Mouse (Mus musculus): ENCODE results near the gene Ptgdr2. TPM values are rescaled to one million over a fixed set of nuclear protein-coding genes. Genes with fewer than 3 reads are reported as not detected.

Ptgdr2 gene
- polyA plus RNA-seq (2015; fragmentation: Illumina TruSeq; extraction: RNeasy Lipid Tissue Mini Kit (QIAGEN cat#74804); ENCODE audit: insufficient read depth, low replicate concordance): 0.14 TPM

GRCm38 (mm10) chr19:10937110-10937563, at the start of gene Ptgdr2:
Gene Ptgdr2, plus strand, starts transcription at chr19:10937160.

GRCm38 (mm10) chr19:10895016-10895528, 41.9 kb upstream of the Ptgdr2 start, which contains the start of gene Prpf19:
Gene Prpf19, plus strand, starts transcription at chr19:10895231.

GRCm38 (mm10) chr19:10920532-10920931, 16.4 kb upstream of the Ptgdr2 start, which contains the start of gene Zp1:
Gene Zp1, minus strand, starts transcription at chr19:10920632.

GRCm38 (mm10) chr19:10949112-10949511, 12.2 kb downstream of the Ptgdr2 start, which contains the start of gene Ccdc86:
Gene Ccdc86, minus strand, starts transcription at chr19:10949266.

GRCm38 (mm10) chr19:10974238-10974865, 37.4 kb downstream of the Ptgdr2 start, which contains the start of gene Ms4a10:
Gene Ms4a10, minus strand, starts transcription at chr19:10974670.

Other genes starting within 250 kb of the Ptgdr2 start
- gene Vps37c, start 248.4 kb upstream of the Ptgdr2 start, polyA plus RNA-seq (2015; fragmentation: Illumina TruSeq; extraction: RNeasy Lipid Tissue Mini Kit (QIAGEN cat#74804); ENCODE audit: insufficient read depth, low replicate concordance): 11.2 TPM
- 33.1 TPM for gene Cd5, start 198.2 kb upstream of the Ptgdr2 start, polyA plus RNA-seq (2015; fragmentation: Illumina TruSeq; extraction: RNeasy Lipid Tissue Mini Kit (QIAGEN cat#74804); ENCODE audit: insufficient read depth, low replicate concordance)
- gene Cd6, start 107.1 kb upstream of the Ptgdr2 start, polyA plus RNA-seq (2015; fragmentation: Illumina TruSeq; extraction: RNeasy Lipid Tissue Mini Kit (QIAGEN cat#74804); ENCODE audit: insufficient read depth, low replicate concordance): 24.1 TPM
- gene Slc15a3, start 97.4 kb upstream of the Ptgdr2 start, polyA plus RNA-seq (2015; fragmentation: Illumina TruSeq; extraction: RNeasy Lipid Tissue Mini Kit (QIAGEN cat#74804); ENCODE audit: insufficient read depth, low replicate concordance): 22.5 TPM
- gene Tmem132a, start 67.2 kb upstream of the Ptgdr2 start, polyA plus RNA-seq (2015; fragmentation: Illumina TruSeq; extraction: RNeasy Lipid Tissue Mini Kit (QIAGEN cat#74804); ENCODE audit: insufficient read depth, low replicate concordance): 0.36 TPM
- 16.3 TPM for gene Tmem109, start 55.2 kb upstream of the Ptgdr2 start, polyA plus RNA-seq (2015; fragmentation: Illumina TruSeq; extraction: RNeasy Lipid Tissue Mini Kit (QIAGEN cat#74804); ENCODE audit: insufficient read depth, low replicate concordance)
- gene Prpf19, start 41.9 kb upstream of the Ptgdr2 start, polyA plus RNA-seq (2015; fragmentation: Illumina TruSeq; extraction: RNeasy Lipid Tissue Mini Kit (QIAGEN cat#74804); ENCODE audit: insufficient read depth, low replicate concordance): 103 TPM
- gene Zp1, start 16.5 kb upstream of the Ptgdr2 start, polyA plus RNA-seq (2015; fragmentation: Illumina TruSeq; extraction: RNeasy Lipid Tissue Mini Kit (QIAGEN cat#74804); ENCODE audit: insufficient read depth, low replicate concordance): not detected
- gene Ccdc86, start 12.1 kb downstream of the Ptgdr2 start, polyA plus RNA-seq (2015; fragmentation: Illumina TruSeq; extraction: RNeasy Lipid Tissue Mini Kit (QIAGEN cat#74804); ENCODE audit: insufficient read depth, low replicate concordance): 7.5 TPM
- gene Ms4a10, start 37.5 kb downstream of the Ptgdr2 start, polyA plus RNA-seq (2015; fragmentation: Illumina TruSeq; extraction: RNeasy Lipid Tissue Mini Kit (QIAGEN cat#74804); ENCODE audit: insufficient read depth, low replicate concordance): not detected
- gene Ms4a15, start 56.1 kb downstream of the Ptgdr2 start, polyA plus RNA-seq (2015; fragmentation: Illumina TruSeq; extraction: RNeasy Lipid Tissue Mini Kit (QIAGEN cat#74804); ENCODE audit: insufficient read depth, low replicate concordance): not detected
- gene Ms4a18, start 80.9 kb downstream of the Ptgdr2 start, polyA plus RNA-seq (2015; fragmentation: Illumina TruSeq; extraction: RNeasy Lipid Tissue Mini Kit (QIAGEN cat#74804); ENCODE audit: insufficient read depth, low replicate concordance): not detected
- gene Ms4a8a, start 143.9 kb downstream of the Ptgdr2 start, polyA plus RNA-seq (2015; fragmentation: Illumina TruSeq; extraction: RNeasy Lipid Tissue Mini Kit (QIAGEN cat#74804); ENCODE audit: insufficient read depth, low replicate concordance): 9.2 TPM
- not detected for gene 1700017D01Rik, start 193.7 kb downstream of the Ptgdr2 start, polyA plus RNA-seq (2015; fragmentation: Illumina TruSeq; extraction: RNeasy Lipid Tissue Mini Kit (QIAGEN cat#74804); ENCODE audit: insufficient read depth, low replicate concordance)
- gene 1700025F22Rik, start 228.2 kb downstream of the Ptgdr2 start, polyA plus RNA-seq (2015; fragmentation: Illumina TruSeq; extraction: RNeasy Lipid Tissue Mini Kit (QIAGEN cat#74804); ENCODE audit: insufficient read depth, low replicate concordance): not detected